Mouse (Mus musculus): ENCODE measurements at regions not wholly inside any gene's neighbourhood (a gene's known extent, or its start where the extent isn't known, plus 50 kb on each side); places are given as distances from the start of the nearest gene placed in this dataset.

- no peak overlapping the region for H3K27ac ChIP-seq (ENCODE audit: low read depth)
- 70% methylated on average over 3 of the region's 3 CpGs for WGBS
- H3K4me1 ChIP-seq (ENCODE audit: control insufficient read depth, insufficient read depth), result no peaks in the 10 kb centered on the region
- DNase-seq (ENCODE audit: low spot score) (no peak), ATAC-seq (ENCODE audit: insufficient read depth, low read depth) (no peak)
- TF ChIP-seq CTCF (IDR thresholded peaks at IDR 0.05; ENCODE audit: low read depth) (no peak), EP300 (IDR thresholded peaks at IDR 0.05; ENCODE audit: low read depth) (no peak)
- no peaks in the 10 kb centered on the region for H3K9me3 ChIP-seq (replicated peaks; ENCODE audit: control insufficient read depth, low read length)
- H3K36me3 ChIP-seq (replicated peaks; ENCODE audit: control insufficient read depth, insufficient read depth, low read length), result no peaks in the 10 kb centered on the region
- no peak overlapping the region for H3K4me2 ChIP-seq (ENCODE audit: low read depth, low read length)
- H3K4me3 ChIP-seq (ENCODE audit: low read depth, low read length), result no peak overlapping the region
- no peak overlapping the region for H3K9ac ChIP-seq (replicated peaks; ENCODE audit: low read depth, low read length)
- H3K27me3 ChIP-seq (ENCODE audit: control insufficient read depth, insufficient read depth, low read length), result no peaks in the 10 kb centered on the region
Measured at GRCm38 (mm10) chr6:81323690-81324089, 599.8 kb upstream of the Gcfc2 start.

- no peak overlapping the region for H3K4me3 ChIP-seq (ENCODE audit: low read depth, low read length)
- TF ChIP-seq CTCF (IDR thresholded peaks at IDR 0.05; ENCODE audit: low read depth), result no peak
- no peak for TF ChIP-seq EP300 (IDR thresholded peaks at IDR 0.05; ENCODE audit: low read depth)
- H3K36me3 ChIP-seq (replicated peaks; ENCODE audit: control insufficient read depth, insufficient read depth, low read length), result no peaks in the 10 kb centered on the region
- no peaks in the 10 kb centered on the region for H3K9me3 ChIP-seq (replicated peaks; ENCODE audit: control insufficient read depth, low read length)
- ATAC-seq (ENCODE audit: insufficient read depth, low read depth) (no peak), DNase-seq (ENCODE audit: low spot score) (no peak)
- no peaks in the 10 kb centered on the region for H3K27me3 ChIP-seq (ENCODE audit: control insufficient read depth, insufficient read depth, low read length)
- H3K27ac ChIP-seq (ENCODE audit: low read depth), result no peak overlapping the region
- WGBS, result 76% methylated on average over 7 of the region's 7 CpGs
- H3K4me1 ChIP-seq (ENCODE audit: control insufficient read depth, insufficient read depth), result no peaks in the 10 kb centered on the region
- no peak overlapping the region for H3K9ac ChIP-seq (replicated peaks; ENCODE audit: low read depth, low read length)
- H3K4me2 ChIP-seq (ENCODE audit: low read depth, low read length), result no peak overlapping the region
Measured at GRCm38 (mm10) chr6:81363969-81364529, 559.4 kb upstream of the Gcfc2 start.

- 66% methylated on average over 4 of the region's 4 CpGs for WGBS
Measured at GRCm38 (mm10) chr6:81388484-81388883, 535.0 kb upstream of the Gcfc2 start.

GRCm38 (mm10) chr6:81403122-81403521 lies 520.3 kb upstream of the Gcfc2 start:
- Histone ChIP-seq H3K4me3 (ENCODE audit: low read depth, low read length) (no peak overlapping the region), H3K4me2 (ENCODE audit: low read depth, low read length) (no peak overlapping the region), H3K9ac (replicated peaks; ENCODE audit: low read depth, low read length) (no peak overlapping the region), H3K27ac (ENCODE audit: low read depth) (no peak overlapping the region), H3K4me1 (ENCODE audit: control insufficient read depth, insufficient read depth) (no peaks in the 10 kb centered on the region), H3K36me3 (replicated peaks; ENCODE audit: control insufficient read depth, insufficient read depth, low read length) (no peaks in the 10 kb centered on the region), H3K27me3 (ENCODE audit: control insufficient read depth, insufficient read depth, low read length) (no peaks in the 10 kb centered on the region), H3K9me3 (replicated peaks; ENCODE audit: control insufficient read depth, low read length) (peaks cover 7% of the 10 kb centered on the region; the same call in 1 of the 2 replicates)
- ATAC-seq (ENCODE audit: insufficient read depth, low read depth) (no peak), DNase-seq (ENCODE audit: low spot score) (no peak)
- TF ChIP-seq CTCF (IDR thresholded peaks at IDR 0.05; ENCODE audit: low read depth), result no peak
- no peak for TF ChIP-seq EP300 (IDR thresholded peaks at IDR 0.05; ENCODE audit: low read depth)

More at GRCm38 (mm10) chr6:81388484-81388883, 535.0 kb upstream of the Gcfc2 start:
- no peaks in the 10 kb centered on the region for H3K27me3 ChIP-seq (ENCODE audit: control insufficient read depth, insufficient read depth, low read length)
- no peaks in the 10 kb centered on the region for H3K9me3 ChIP-seq (replicated peaks; ENCODE audit: control insufficient read depth, low read length)
- TF ChIP-seq EP300 (IDR thresholded peaks at IDR 0.05; ENCODE audit: low read depth) (no peak), CTCF (IDR thresholded peaks at IDR 0.05; ENCODE audit: low read depth) (no peak)
- no peak overlapping the region for H3K9ac ChIP-seq (replicated peaks; ENCODE audit: low read depth, low read length)
- no peaks in the 10 kb centered on the region for H3K36me3 ChIP-seq (replicated peaks; ENCODE audit: control insufficient read depth, insufficient read depth, low read length)
- H3K4me2 ChIP-seq (ENCODE audit: low read depth, low read length), result no peak overlapping the region
- H3K27ac ChIP-seq (ENCODE audit: low read depth), result no peak overlapping the region
- no peaks in the 10 kb centered on the region for H3K4me1 ChIP-seq (ENCODE audit: control insufficient read depth, insufficient read depth)
- H3K4me3 ChIP-seq (ENCODE audit: low read depth, low read length), result no peak overlapping the region
- ATAC-seq (ENCODE audit: insufficient read depth, low read depth), result no peak
- DNase-seq (ENCODE audit: low spot score), result no peak

- no peak overlapping the region for H3K27ac ChIP-seq (ENCODE audit: low read depth)
- H3K36me3 ChIP-seq (replicated peaks; ENCODE audit: control insufficient read depth, insufficient read depth, low read length), result no peaks in the 10 kb centered on the region
- no peaks in the 10 kb centered on the region for H3K27me3 ChIP-seq (ENCODE audit: control insufficient read depth, insufficient read depth, low read length)
- no peak overlapping the region for H3K9ac ChIP-seq (replicated peaks; ENCODE audit: low read depth, low read length)
- DNase-seq (ENCODE audit: low spot score) (no peak), ATAC-seq (ENCODE audit: insufficient read depth, low read depth) (no peak)
- no peak overlapping the region for H3K4me3 ChIP-seq (ENCODE audit: low read depth, low read length)
- H3K4me2 ChIP-seq (ENCODE audit: low read depth, low read length), result no peak overlapping the region
- WGBS, result 70% methylated on average over 5 of the region's 5 CpGs
- H3K9me3 ChIP-seq (replicated peaks; ENCODE audit: control insufficient read depth, low read length), result no peaks in the 10 kb centered on the region
- no peaks in the 10 kb centered on the region for H3K4me1 ChIP-seq (ENCODE audit: control insufficient read depth, insufficient read depth)
- TF ChIP-seq CTCF (IDR thresholded peaks at IDR 0.05; ENCODE audit: low read depth) (no peak), EP300 (IDR thresholded peaks at IDR 0.05; ENCODE audit: low read depth) (no peak)
Measured at GRCm38 (mm10) chr6:81413611-81414010, 509.9 kb upstream of the Gcfc2 start.

- Histone ChIP-seq H3K4me2 (ENCODE audit: low read depth, low read length) (no peak overlapping the region), H3K4me3 (ENCODE audit: low read depth, low read length) (no peak overlapping the region), H3K9ac (replicated peaks; ENCODE audit: low read depth, low read length) (no peak overlapping the region), H3K27ac (ENCODE audit: low read depth) (no peak overlapping the region), H3K36me3 (replicated peaks; ENCODE audit: control insufficient read depth, insufficient read depth, low read length) (no peaks in the 10 kb centered on the region), H3K27me3 (ENCODE audit: control insufficient read depth, insufficient read depth, low read length) (no peaks in the 10 kb centered on the region), H3K9me3 (replicated peaks; ENCODE audit: control insufficient read depth, low read length) (no peaks in the 10 kb centered on the region), H3K4me1 (ENCODE audit: control insufficient read depth, insufficient read depth) (no peaks in the 10 kb centered on the region)
- DNase-seq (ENCODE audit: low spot score), result no peak
- no peak for ATAC-seq (ENCODE audit: insufficient read depth, low read depth)
- 72% methylated on average over 6 of the region's 6 CpGs for WGBS
- TF ChIP-seq EP300 (IDR thresholded peaks at IDR 0.05; ENCODE audit: low read depth), result no peak
- no peak for TF ChIP-seq CTCF (IDR thresholded peaks at IDR 0.05; ENCODE audit: low read depth)
Measured at GRCm38 (mm10) chr6:81434745-81435144, 488.7 kb upstream of the Gcfc2 start.

Data from heart, postnatal 0 days (tissue).